Mouse (Mus musculus): ENCODE results near the gene Bcar3.

Gene Bcar3

DNA sequence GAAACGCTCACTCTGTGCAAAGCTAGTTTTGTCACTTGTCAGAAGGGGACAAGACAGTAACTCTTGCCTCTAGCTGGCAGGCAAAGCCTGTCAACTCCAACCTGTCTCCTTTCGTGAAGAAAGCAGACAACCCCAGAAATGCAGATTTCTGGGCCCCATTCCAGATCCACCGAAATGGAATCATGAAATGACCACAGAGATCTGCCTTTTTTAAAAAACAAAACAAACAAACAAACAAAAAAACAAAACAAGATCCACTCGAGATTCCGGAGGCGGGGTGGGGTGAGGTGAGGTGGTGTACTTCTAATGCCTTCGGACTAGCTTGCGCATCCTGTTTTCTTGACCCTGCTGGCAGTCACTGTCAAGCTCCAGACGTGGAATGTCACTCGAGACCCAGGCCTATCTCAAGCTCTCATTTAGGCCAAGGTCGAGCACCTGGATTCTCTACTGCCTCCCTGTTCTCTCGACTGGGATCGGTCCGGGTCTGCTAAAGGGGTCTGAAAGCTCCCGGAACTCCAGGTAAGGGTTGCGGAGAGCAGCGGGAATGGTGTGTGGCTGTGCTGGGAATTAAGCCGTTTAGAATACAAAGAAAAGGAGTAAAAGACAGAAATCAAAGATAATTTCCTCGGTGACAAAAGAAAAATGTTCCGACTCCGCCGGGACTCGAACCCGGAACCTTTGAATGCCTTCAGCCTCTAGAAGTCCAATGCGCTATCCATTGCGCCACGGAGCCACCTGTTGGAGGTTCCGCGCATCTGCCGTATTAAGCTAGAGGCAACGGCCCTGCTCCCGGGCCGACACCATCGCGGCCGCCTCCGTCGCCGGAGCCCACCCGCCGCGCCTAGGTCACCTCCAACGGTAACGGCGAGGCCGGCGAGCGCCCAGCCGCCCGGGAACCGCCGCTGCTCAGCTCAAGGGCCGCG is 1.4 kb upstream of the Bcar3 start:
- DNase-seq: peak; percentile 98

DNA sequence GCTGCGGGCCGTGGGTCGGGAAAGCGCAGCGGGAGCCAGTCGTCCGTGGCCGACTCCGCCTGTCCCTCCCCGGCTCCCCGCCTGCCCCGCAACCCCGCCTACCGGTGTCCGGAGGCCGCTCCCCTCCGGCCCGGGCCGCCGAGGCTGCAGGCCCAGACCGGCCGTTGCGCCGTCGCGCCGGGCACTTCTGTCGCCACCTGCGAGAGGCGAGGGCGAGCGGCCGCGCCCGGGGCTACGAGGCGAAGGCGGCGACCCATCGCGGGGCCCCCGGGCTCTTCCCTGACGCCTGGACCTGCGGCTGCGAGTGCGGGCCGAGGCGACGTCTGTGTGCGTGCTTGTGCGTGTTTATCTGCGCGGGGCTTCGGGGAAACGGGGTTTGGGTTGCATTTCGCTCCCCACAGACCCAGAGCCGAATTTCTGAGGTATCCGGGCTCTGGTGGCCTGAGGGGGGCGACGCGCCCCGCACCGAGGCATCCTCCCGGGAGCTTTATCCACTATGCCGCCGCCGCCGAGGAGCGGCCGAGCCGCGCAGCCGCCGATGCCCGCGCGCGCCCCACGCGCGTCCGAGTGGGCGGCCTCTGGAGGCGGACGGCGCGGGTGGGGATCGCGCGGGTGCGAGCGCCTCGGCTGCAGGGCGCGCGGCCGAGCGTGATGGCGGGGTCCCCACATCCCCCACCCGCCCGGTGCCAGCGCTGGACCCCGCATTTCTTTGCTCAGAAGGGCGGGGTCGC is 548 bp upstream of the Bcar3 start:
- DNase-seq: no peak

DNA sequence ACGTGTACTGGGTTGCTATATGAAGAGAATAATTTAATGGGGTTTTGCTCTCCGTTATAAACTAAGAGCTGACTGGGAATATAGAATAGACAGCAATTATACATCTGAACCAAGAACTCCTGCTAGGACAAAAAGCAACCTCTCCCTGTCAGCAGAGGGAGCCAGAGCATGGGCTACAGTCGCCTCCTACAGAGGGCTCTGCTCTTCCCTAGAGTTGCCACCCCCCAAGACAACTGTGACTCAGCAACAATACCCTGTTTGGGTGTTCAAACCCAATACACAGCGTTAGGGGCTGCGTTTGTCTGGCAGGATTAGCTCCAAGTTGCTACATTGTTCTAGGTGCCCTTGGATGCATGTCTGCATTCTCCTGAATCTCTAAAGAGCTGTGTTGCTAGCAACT is 1.6 kb downstream of the Bcar3 start:
- DNase-seq: peak; percentile 74

DNA sequence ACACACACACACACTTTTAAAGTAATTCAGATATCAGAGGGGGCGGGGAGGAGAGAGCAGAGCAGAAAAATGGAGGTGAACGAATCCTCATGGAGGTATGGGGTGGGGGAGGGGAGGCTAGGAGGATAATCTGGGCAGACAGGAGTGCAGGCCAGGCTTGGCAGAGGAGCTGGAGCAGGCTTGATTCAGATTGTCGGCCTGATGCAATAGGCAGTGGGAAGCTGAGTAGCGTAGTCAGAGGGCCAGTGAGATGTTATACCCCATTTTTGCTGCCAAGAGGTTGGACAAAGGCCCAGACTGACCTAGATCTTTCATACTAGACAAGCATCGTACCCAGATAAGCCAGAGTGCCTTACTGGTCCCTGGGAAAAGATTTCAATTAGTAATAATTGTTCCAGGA is 3.0 kb downstream of the Bcar3 start:
- no peak for DNase-seq

DNA sequence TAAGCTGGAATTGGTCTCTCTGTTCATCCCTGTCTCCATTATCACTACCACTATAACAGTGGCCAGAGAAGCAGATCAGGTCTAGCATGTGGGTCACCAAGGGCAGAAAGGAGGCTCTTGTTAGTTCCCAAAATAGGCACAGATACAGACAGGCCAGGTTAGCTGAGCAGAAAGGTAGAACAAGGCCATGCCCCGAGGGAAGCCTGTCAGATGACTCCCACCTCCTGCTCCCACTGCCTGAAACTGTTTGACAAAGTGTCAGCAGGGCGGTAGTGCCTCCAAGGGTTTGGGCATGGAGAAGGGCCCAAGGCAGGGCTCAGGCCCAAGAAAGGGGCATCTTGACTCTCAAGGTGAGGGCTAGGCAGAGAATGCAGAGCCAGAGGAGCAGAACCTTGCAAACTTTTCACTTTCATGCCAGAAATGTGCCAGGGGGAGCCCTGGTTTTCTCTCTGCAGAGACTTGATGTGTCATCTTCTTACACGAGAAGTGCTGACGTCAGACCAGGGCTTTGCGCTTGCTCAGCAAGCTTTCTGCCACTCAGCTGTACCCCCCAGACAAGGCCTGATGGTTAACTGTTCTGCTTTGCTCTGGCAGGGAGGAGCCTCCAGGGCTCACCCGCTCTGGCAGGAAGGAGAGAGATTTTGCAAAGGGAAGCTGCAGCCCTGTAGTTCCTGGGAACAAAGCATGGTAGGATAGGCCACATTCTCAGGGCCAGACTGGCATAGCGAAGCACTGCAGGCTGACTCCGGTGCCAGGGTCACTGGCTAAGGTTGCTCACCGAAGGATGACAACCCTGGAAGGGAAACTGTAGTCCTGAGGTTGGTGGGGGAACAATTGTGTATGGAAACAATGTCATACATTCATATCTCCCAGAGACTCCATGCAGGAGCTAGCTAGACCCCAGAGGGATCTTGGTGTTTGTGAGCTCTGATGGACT is 7.3 kb downstream of the Bcar3 start:
- peak; percentile 51 for DNase-seq

DNA sequence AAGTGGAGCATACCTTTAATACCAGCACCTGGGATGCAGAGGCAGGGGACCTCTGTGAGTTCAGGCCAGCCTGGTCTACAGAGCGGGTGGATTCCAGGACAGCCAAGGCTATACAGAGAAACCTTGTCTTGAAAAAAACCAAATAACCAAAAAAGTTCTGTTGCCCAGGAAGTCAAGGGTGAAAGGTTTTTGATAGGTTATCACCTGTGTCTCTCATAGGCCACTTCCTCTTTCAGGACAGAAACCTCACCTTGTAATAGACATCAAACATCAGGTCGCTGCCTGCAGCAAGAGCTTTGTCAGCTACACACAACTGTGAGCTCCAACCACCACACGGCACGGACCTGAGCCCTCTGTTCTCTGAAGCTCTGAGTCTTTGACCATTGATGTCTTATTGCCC is 10.6 kb downstream of the Bcar3 start:
- no peak for DNase-seq

DNA sequence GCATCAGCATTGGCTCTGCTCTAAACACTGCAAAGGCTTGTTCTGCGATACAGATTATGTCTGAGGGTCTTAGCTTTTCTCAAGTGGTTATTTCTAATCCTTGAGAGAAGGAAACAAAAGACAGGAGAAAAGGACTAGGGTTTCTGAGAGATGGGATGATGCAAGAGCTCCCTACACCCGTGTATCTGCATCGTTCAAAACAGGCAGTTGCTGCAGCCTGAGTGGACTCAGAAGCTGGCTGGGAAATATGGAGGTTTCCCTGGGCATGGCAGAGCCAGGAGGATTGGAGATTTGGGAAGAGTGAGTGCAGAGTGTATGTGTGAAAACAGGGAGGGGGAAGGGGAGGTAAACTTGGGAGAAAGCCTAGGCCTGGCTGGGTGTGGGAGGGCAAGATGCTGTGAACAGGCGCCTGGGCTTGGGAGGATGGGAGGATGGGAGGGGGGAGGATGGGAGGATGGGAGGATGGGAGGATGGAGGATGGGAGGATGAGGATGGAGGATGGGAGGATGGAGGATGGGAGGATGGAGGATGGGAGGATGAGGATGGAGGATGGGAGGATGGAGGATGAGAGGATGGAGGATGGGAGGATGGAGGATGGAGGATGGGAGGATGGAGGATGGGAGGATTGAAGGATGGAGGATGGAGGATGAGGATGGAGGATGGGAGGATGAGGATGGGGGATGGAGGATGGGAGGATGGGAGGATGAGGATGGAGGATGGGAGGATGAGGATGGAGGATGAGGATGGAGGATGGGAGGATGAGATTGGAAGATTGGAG is 14.1 kb downstream of the Bcar3 start:
- DNase-seq: no peak

DNA sequence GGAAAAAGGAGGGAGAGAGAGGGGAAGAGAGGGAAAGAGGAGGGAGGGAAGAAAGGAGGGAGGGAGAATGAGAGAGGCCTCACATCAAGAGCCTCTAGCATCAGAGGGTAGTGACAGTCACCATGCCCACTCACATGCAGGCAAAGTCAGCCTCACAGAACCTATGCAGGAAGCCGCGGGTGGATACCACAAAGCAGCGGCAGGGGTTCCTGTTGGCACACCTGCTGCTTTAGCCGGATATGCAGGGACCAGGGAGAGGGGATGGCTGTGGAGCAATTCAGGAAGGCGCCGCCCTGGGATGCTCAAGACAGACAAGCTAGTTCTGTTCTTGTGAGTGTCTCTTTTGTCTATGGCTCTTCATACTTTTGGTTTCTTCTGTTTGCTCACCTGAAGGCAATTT is 15.0 kb downstream of the Bcar3 start:
- DNase-seq: peak; percentile 38

DNA sequence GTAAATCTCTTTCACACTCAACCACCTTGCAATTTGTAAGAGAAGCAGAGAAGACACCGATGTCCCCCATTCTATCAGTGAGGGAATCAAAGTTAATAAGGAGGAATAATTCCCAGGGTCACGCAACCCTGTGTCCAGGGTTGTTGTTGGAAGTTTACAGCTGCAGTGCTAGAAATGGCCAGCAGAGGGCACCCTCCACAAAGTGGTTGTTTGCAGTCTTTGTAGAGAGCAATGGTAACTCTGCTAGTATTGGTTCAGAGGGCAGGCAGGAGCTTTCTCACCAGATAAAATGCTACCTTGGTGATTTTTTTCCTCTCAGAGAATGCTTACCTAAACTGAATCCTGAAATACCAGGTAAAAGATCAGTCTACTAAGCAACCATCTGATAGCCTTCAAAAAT is 18.1 kb downstream of the Bcar3 start:
- peak; percentile 85 for DNase-seq

DNA sequence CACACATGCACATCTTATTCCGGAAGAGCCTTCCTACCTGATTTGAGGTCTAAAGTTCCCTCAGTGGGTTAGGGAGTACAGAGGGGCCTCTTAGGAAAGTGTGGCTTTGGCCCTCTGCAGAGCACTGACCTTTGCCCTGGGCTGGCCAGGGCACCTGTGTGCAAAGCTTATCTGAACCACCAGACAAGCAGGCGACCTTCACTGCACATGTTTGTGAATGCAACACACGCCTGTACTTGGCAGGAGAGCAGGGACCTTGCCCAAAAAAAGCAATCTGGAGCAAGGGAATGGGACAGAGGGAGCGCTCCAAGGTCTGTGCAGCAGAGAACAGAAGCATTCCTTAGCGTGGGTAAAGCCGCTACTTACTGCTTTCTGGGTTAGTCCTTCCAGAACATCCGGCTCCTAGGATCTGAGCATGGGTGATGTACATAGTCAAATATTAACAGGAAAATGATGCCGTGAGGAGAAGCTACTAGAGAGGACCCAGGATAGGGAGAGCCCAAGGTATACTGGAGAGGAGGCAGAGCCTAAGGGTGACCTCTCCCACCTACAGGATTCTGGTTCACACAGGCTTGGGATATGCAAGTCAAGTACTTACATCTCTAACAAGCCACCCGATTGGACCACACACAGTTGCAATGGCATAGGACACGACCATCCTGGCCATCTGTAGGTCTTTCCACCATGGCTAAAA is 19.1 kb downstream of the Bcar3 start:
- no peak for DNase-seq

DNA sequence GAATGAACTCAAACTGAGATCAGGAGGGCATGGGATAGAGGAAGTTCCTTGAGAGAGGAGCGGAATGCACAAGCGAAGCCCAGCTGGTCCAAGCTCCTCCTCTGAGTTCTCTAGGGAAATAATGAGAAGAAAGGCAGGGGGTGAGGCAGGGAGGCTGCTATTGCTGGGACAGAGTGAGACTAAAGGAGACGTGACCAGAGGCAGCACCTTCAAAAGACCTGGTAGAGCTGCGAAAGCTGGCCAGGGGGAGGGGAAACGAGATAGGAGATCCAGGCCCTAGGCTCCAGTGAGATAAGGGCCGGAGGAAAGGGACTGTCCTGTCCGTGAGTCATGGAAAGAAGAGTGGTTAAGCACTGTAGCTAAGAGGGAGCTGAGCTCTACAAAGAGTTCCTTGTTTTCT is 20.0 kb downstream of the Bcar3 start:
- DNase-seq: no peak

DNA sequence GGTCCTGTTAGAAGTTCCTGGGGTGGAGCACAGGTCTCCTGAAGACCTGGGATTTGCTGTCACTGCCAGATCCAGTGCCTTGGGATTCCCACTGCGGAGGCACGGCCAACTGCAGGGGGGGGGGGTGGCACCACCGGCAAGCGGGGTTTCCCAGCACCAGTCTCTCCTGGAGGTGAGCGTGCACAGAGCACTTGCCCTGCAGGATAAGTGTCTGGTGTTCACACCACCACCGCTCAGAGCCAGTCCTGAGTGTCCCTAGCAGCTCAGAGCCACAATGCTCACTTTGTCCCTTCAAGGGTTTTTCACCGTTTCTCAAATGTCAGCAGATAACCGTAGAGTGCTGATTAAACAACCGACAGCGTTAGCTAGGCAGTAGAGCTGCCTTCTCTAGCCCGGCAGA is 22.7 kb downstream of the Bcar3 start:
- no peak for DNase-seq

DNA sequence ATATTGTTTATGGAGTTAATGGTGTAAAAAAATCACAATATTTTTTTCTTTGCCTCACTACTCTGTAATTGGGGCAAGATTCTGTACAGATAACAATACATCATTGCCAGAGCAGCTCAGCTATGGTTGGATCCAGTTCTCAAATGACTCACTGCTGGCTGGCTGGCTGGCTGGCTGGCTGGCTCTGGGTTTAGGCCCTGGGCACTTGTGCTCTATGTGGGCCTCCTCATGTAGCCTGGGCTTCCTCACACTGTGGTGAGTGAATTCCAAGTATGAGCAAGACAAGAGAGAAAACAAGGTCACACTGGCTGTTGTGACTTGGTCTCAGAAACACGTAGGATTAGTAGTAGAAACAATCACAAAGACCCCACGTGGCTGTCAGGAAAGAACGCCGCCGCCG is 23.4 kb downstream of the Bcar3 start:
- no peak for DNase-seq

DNA sequence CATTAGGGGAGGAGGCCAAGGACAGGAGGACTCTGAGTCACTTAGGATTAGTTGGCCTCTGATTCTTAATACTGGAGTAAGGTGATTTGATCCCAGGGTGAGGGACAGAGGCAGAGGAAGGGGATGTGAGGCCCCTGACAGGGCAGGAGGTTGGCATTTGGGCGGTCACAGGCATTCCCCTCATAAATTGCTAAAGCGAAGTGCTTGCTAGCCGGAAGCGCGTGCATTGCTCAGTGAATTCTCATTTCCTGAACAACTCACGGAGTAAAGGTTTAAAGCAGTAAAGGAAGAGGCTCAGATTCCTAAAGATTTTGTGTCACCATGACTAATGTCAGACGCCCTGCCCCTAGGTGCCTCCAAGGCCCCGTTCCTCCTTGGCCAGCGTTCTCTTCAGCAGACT is 28.3 kb downstream of the Bcar3 start:
- no peak for DNase-seq

DNA sequence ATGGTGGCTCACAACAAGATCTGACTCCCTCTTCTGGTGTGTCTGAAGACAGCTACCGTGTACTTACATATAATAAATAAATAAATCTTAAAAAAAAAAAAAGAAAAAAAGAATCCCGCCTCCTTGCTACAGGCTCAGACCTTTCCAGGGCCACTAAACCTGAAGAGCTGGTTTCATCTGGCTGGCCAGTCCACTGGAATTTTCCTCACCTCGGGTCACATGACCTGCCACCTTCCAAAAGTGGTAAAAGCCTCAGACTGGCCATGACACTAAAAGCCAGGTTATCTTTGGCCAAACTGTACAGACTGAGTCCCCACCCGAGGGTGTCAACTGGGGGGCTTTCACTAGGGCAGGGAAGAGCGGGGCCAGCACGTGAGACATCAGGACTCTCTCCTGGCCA is 29.9 kb downstream of the Bcar3 start:
- no peak for DNase-seq

DNA sequence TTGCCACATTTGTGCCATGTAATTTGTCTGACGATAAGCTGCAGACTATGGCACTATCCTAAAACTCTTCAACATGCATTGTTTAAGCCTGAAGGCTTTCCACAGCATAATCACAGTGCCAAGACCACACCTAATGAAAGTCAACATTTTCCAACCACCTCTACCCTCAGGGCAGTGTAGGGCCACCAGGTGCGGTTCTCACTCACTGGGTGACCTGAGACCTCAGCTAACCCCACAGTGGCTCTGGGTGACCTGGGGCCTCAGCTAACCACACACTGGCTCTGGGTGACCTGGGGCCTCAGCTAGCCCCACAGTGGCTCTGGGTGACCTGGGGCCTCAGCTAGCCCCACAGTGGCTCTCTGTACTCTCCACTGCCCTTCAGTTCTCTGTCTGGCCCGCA is 30.6 kb downstream of the Bcar3 start:
- no peak for DNase-seq

DNA sequence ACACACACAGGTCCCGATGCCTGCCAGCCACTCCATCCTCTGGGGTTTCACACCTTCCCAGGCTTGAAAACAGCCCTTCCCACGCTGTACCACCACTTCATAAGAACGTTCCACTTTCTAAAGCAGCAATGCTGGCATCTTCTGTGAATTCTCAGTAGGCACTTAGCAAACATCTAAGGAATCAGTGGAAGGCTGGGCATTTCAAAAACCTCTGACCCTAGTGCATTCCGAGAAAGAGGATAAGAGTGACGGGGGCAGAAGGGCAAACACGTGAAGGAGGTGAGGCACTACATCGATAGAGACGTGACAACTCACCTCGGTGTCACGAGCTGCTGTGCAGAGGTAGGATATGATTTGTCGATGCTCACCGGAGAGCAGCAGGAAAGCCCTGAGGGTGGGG is 36.5 kb downstream of the Bcar3 start:
- no peak for DNase-seq

DNA sequence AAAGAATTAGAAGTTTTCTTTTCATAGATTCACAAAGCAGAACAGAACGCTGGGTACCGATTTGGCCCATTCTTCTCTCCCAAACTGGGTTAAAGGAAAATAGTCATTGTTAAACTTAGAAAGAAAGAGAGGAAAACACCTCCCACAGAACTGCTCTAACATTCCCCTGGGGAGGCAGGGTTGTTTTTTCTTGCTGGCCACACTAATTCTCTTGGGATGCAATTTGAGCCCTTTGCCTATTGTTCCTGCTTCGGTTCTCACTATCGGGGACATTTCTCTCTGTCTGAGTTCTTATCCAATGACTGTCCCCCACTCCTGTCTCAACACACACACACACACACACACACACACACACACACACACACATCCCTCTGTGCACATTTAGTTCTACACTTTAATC is 39.6 kb downstream of the Bcar3 start:
- no peak for DNase-seq

DNA sequence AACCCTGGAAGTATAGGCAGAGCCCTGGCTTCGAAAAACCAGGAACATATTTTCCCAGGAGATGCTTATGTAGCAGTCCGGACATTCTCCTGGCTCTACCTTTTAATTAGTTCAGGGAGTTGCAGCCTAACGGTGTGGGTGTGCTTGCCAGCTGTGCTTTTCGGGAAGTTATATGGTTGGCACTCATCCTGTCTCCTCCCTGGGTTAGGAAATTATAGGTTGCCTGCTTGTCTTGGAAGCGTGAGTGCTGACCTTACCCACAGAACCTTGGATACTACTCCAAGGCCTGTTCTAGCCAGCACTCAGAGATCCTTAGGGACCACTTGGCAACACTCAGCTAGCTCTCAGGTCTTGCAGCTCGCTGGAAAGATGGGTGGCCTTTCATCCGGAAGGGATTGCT is 40.0 kb downstream of the Bcar3 start:
- no peak for DNase-seq

DNA sequence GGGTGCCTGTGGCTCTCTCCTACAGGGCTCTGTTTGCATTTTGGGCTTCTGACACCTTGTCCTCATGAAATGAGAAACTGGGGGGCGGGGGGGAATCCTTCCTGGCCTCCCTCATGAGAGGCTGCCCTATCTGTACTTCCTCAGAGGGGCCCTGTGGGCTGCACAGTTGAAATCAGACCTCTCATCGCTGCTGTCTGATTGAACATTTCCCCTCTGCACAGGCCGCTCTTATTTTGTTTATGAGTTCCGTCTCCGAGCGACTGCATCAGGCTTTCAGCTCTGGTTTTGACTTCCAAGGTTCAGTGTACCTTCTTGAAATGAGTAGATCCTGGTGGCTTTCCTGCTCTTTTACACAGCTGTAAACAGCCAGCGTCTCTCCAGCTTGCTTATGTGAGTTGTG is 40.4 kb downstream of the Bcar3 start:
- no peak for DNase-seq

DNA sequence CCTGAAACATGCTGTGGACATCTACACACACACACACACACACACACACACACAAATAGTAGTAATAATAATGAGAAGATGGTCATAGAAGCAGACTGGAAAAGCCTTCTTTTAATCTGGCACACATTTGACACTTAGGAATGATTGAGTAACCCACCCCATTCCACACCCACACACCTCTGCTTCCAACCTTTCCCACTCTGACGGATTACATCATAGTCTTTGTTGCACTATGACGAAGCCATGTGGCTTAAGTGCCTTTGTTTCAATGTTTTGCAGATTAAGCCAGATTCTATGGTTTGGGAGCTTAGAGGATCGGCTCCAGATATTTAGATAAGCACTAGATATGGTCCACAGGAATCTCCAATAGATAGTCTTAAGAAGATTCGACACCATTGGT is 42.1 kb downstream of the Bcar3 start:
- no peak for DNase-seq

DNA sequence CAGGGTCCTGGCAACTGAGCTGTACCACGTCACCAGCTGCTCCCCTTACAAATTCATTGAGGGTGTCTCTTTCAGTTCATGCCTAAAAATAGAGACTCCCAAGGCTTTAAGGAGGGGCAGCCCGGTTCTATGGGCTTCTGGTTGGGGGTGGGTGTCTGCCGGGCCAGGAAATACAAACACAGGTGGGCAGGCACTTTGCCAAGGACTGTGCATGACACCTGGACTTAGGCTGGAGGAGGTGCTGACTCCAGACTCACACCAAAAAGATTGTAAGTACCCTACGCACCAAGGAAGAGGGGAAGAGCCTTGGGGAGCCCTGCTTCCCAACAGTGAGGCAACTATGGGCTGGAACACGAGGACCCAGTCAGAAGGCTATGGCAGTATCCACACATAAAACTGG is 44.1 kb downstream of the Bcar3 start:
- no peak for DNase-seq
